Mouse (Mus musculus): Measurements from ENCODE around the gene Rpl9. TPM values are rescaled to one million over a fixed set of nuclear protein-coding genes. Genes with fewer than 3 reads are reported as not detected.

Rpl9 gene
- polyA plus RNA-seq, 1 experiment from 2014 or later, result 607 TPM

DNA sequence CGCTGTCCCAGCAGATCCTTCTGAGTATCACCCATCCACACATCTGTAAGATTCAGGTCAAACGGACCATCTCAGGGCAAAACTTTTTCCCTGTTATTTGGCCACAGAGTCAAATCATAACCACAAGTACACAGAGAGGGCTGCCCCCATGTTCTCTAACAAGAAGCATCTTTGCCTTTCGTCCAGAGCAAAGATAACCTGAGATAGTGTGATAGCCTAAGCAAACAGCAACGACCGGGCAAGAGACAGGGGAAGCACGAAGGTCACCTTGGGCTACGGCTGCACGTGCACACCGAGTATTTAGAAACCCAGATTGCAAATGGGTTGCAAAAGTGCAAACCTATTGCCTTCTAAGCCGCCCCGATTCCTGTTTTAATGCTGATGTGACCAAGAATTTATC is 23.4 kb downstream of the Rpl9 start:
- no peak for ATAC-seq (ENCODE audit: extremely low read depth, insufficient number of reproducible peaks, low FRiP score, low TSS enrichment)
- no peaks in the 10 kb centered on the region for H3K4me1 ChIP-seq
- no peaks in the 10 kb centered on the region; the same call in 1 of the 2 replicates for H3K27me3 ChIP-seq (replicated peaks)
- H3K4me3 ChIP-seq, result no peak overlapping the region
- no peaks in the 10 kb centered on the region for H3K9me3 ChIP-seq
- no peak overlapping the region for H3K27ac ChIP-seq (replicated peaks)
- H3K4me2 ChIP-seq, result no peak overlapping the region
- 63% methylated on average over 11 of the region's 11 CpGs for WGBS
- no peak overlapping the region for H3K9ac ChIP-seq
- H3K36me3 ChIP-seq, result no peaks in the 10 kb centered on the region

DNA sequence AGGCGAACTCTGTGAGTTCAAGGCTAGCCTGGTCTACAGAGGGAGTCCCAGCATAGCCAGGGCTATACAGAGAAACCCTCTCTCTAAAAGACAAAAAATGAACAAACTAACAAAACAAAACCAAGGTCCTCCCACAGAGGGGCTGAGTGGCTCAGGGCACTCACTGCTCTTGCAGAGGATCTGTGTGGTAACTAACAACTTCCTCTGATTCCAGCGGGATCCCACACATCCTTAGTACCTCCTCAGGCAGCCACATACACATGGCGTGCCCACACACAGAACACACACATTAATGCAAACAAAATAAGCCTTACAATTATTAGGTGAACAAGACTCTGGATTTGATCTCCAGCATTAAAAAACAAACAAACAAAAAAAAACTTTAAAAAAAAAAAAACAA is 33.5 kb downstream of the Rpl9 start:
- Histone ChIP-seq H3K27me3 (replicated peaks) (no peaks in the 10 kb centered on the region), H3K27ac (replicated peaks) (no peak overlapping the region), H3K36me3 (no peaks in the 10 kb centered on the region), H3K9ac (no peak overlapping the region), H3K4me2 (no peak overlapping the region), H3K4me3 (no peak overlapping the region), H3K9me3 (0 out of 2 replicates have a peak, but pooled peaks cover 5% of the 10 kb centered on the region), H3K4me1 (no peaks in the 10 kb centered on the region)
- ATAC-seq (ENCODE audit: extremely low read depth, insufficient number of reproducible peaks, low FRiP score, low TSS enrichment), result no peak
- 71% methylated on average over 3 of the region's 3 CpGs for WGBS

DNA sequence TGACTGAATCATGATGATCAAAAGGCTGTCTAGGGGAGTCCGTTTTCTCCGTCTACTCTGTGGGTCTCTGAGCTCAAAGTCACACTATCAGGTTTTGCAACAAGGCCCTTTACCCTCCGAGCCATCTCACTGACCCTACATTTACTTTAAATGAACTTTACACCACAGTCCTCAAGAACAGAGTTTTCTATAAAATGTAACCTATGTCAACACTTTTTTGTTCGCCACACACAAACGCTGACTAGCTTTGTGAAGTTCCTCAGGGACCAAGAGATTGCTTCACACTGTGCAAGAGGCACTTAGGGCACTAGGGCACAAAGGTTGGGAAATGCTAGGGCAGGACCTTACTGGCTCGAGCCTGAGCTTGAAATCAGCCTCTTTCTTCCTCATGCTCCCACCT is 34.4 kb downstream of the Rpl9 start:
- no peak overlapping the region for H3K27ac ChIP-seq (replicated peaks)
- WGBS, result 74% methylated on average over 6 of the region's 6 CpGs
- H3K9ac ChIP-seq, result no peak overlapping the region
- 0 out of 2 replicates have a peak, but pooled peaks cover 5% of the 10 kb centered on the region for H3K9me3 ChIP-seq
- H3K4me1 ChIP-seq, result no peaks in the 10 kb centered on the region
- no peak overlapping the region for H3K4me2 ChIP-seq
- no peak overlapping the region for H3K4me3 ChIP-seq
- no peaks in the 10 kb centered on the region for H3K27me3 ChIP-seq (replicated peaks)
- ATAC-seq (ENCODE audit: extremely low read depth, insufficient number of reproducible peaks, low FRiP score, low TSS enrichment), result no peak
- no peaks in the 10 kb centered on the region for H3K36me3 ChIP-seq

DNA sequence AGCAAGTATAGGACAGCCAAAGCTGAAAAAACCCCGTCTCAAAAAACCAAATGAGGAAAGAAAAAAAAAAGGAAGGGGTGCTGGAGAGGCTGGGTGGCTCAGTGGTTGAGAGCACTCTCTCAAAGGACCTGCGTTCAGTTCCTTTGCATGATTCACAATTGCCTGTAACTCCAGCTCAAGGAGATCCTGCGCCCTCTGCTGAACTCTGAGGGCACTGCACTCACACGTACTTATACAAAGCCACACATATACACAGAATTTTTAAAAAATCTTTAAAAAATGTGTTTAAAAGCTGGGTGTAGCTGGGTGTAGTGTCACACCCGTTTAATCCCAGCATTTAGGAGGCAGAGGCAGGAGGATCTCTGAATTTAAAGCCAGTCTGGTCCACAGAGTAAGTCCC is 36.3 kb downstream of the Rpl9 start:
- Histone ChIP-seq H3K27ac (replicated peaks) (no peak overlapping the region), H3K4me3 (no peak overlapping the region), H3K9ac (no peak overlapping the region), H3K27me3 (replicated peaks) (no peaks in the 10 kb centered on the region), H3K4me2 (no peak overlapping the region), H3K9me3 (0 out of 2 replicates have a peak, but pooled peaks cover 5% of the 10 kb centered on the region), H3K4me1 (no peaks in the 10 kb centered on the region), H3K36me3 (no peaks in the 10 kb centered on the region)
- WGBS, result 65% methylated on average over 5 of the region's 5 CpGs
- no peak for ATAC-seq (ENCODE audit: extremely low read depth, insufficient number of reproducible peaks, low FRiP score, low TSS enrichment)

DNA sequence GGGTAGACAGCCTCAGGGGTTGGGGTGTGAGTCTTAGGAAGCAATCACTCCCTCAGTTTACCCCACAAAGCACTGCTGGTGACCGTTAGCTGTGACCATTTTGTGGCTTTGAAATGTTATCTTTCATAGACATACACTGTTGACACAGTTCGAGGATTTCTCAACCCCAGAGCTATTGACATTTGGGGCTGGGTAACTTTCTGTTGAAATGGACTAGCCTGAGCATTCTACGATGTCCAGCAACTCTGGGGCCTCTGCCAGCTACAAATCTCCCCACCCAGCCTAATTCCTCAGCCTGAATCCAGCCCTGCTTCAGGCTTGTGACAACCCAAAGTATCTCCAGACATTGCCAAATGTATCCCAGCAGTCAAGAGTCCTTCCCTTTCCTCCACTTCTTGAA is 37.1 kb downstream of the Rpl9 start:
- Histone ChIP-seq H3K4me1 (no peaks in the 10 kb centered on the region), H3K9ac (no peak overlapping the region), H3K4me2 (no peak overlapping the region), H3K9me3 (0 out of 2 replicates have a peak, but pooled peaks cover 5% of the 10 kb centered on the region), H3K27me3 (replicated peaks) (no peaks in the 10 kb centered on the region), H3K36me3 (no peaks in the 10 kb centered on the region), H3K4me3 (no peak overlapping the region), H3K27ac (replicated peaks) (no peak overlapping the region)
- ATAC-seq (ENCODE audit: extremely low read depth, insufficient number of reproducible peaks, low FRiP score, low TSS enrichment), result no peak
- WGBS, result 70% methylated on average over 3 of the region's 3 CpGs

DNA sequence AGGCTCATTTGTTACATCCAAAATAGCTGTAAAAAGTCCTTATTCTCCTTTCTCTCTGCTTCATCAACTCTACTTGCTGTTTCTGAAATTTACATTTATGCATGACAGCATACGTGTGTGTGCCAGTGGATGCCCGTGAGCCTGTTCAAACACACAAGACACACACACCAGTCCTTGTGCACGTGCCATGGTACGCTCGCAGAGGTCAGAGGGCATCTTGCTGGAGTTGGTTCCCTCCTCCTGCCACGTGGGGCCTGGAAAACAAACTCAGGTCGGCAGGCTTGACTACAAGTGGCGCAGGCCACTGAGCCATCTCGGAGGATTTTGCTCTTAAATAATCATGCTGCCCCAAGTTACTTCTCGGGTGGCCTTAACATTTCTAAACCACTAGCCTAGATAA is 40.7 kb downstream of the Rpl9 start:
- Histone ChIP-seq H3K4me1 (peaks cover 8% of the 10 kb centered on the region; the same call in 1 of the 2 replicates), H3K4me2 (no peak overlapping the region), H3K9me3 (0 out of 2 replicates have a peak, but pooled peaks cover 5% of the 10 kb centered on the region), H3K27ac (replicated peaks) (no peak overlapping the region), H3K4me3 (no peak overlapping the region), H3K9ac (no peak overlapping the region), H3K36me3 (no peaks in the 10 kb centered on the region), H3K27me3 (replicated peaks) (no peaks in the 10 kb centered on the region)
- no peak for ATAC-seq (ENCODE audit: extremely low read depth, insufficient number of reproducible peaks, low FRiP score, low TSS enrichment)
- 67% methylated on average over 10 of the region's 10 CpGs for WGBS

DNA sequence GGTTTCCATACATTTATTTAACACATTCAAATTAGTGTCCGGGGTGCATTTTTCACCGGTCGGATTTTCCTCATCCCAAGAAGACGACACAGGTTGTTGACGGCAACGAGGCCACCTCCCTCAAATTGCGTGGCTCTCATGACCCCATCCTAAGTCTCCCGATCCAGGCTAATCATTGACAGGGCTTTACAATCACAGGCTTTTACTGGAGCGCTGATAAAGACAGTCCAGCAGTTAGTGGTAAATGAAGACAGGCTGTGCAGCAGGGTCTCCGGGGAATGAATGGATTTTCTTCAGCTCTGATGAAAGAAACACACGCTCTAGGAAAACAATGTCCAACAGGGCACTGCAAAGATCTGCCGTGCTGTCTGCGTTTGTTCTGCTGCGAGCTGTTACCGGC is 43.1 kb downstream of the Rpl9 start, which contains the start of gene Klb:
Gene Klb (plus strand): TSS at position 147 of the 400 bp plus-strand sequence.
- H3K27ac ChIP-seq (replicated peaks), result no peak within 1 kb of the TSS
- H3K4me3 ChIP-seq, result peak within 1 kb of the TSS; percentile 32
- H3K27me3 ChIP-seq (replicated peaks), result no peaks in the 10 kb centered on the region
- no peaks in the 10 kb centered on the region for H3K9me3 ChIP-seq
- H3K9ac ChIP-seq, result peak within 1 kb of the TSS; percentile 33
- WGBS, result 40% methylated on average over 15 of the region's 15 CpGs
- H3K36me3 ChIP-seq, result no peaks in the 10 kb centered on the region
- H3K4me2 ChIP-seq, result peak within 1 kb of the TSS; percentile 61
- ATAC-seq (ENCODE audit: extremely low read depth, insufficient number of reproducible peaks, low FRiP score, low TSS enrichment), result no peak
- peaks cover 8% of the 10 kb centered on the region; the same call in 1 of the 2 replicates for H3K4me1 ChIP-seq

DNA sequence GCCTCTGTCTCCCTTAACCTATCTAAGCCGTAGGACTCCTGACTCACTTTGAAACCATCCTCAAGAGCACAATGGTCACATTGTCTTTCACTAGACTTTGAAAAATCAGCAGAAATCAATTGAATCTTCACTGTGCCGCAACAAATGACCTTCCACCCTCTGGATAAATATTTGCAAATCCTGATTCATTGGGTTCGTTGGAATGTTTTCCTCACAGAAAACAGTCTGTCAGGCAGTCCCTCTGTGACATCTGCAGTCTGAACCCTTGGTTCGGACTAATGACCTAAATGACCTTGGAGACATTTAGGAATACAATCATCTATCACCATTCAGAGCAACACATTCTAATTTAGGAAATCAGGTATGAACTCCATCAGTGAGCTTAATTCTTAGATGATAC is 51.1 kb downstream of the Rpl9 start:
- H3K4me3 ChIP-seq, result no peak overlapping the region
- no peak overlapping the region for H3K27ac ChIP-seq (replicated peaks)
- H3K36me3 ChIP-seq, result no peaks in the 10 kb centered on the region
- no peaks in the 10 kb centered on the region for H3K9me3 ChIP-seq
- no peak for ATAC-seq (ENCODE audit: extremely low read depth, insufficient number of reproducible peaks, low FRiP score, low TSS enrichment)
- peaks cover 6% of the 10 kb centered on the region for H3K4me1 ChIP-seq
- H3K27me3 ChIP-seq (replicated peaks), result no peaks in the 10 kb centered on the region
- no peak overlapping the region for H3K4me2 ChIP-seq
- H3K9ac ChIP-seq, result no peak overlapping the region
- 50% methylated on average over 4 of the region's 4 CpGs for whole genome bisulfite sequencing

DNA sequence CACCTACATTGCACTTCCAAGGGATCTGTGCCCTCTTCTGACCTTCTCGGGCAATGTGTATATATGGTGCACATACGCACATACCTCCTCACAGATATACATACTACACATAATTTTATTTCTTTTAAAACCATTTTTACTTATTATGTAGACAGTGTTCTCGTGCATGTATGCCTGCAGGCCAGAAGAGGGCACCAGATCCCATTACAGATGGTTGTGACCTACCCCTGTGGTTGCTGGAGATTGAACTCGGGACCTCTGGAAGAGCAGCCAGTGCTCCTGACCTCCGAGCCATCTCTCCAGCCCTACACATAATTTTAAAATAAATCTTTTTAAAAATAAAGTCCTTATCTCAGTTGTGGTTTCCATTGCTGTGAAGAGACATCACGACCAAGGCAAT is 52.9 kb downstream of the Rpl9 start:
- no peaks in the 10 kb centered on the region for H3K9me3 ChIP-seq
- H3K27me3 ChIP-seq (replicated peaks), result no peaks in the 10 kb centered on the region
- H3K36me3 ChIP-seq, result peaks cover 4% of the 10 kb centered on the region; the same call in 1 of the 2 replicates
- no peak for ATAC-seq (ENCODE audit: extremely low read depth, insufficient number of reproducible peaks, low FRiP score, low TSS enrichment)
- no peak overlapping the region for H3K4me2 ChIP-seq
- no peak overlapping the region for H3K27ac ChIP-seq (replicated peaks)
- no peak overlapping the region for H3K4me3 ChIP-seq
- no peak overlapping the region for H3K9ac ChIP-seq
- H3K4me1 ChIP-seq, result peaks cover 17% of the 10 kb centered on the region
- WGBS, result 80% methylated on average over 6 of the region's 6 CpGs

Other genes starting within 250 kb of the Rpl9 start
- 5.6 and 6.2 TPM in 2 replicates for gene Wdr19, start 191.7 kb downstream of the Rpl9 start, polyA plus RNA-seq (2015; fragmentation: Nextera tagmentation; extraction: Ambion mirVana)
- 57.9 and 59.3 TPM in 2 replicates for gene Rfc1, start 55.8 kb downstream of the Rpl9 start, polyA plus RNA-seq (2015; fragmentation: Nextera tagmentation; extraction: Ambion mirVana)
- gene Klb, start 43.1 kb downstream of the Rpl9 start, polyA plus RNA-seq (2015; fragmentation: Nextera tagmentation; extraction: Ambion mirVana), result 0.09 and 0.51 TPM in 2 replicates
- 50.2 and 58.5 TPM in 2 replicates for gene Lias, start 53 bp upstream of the Rpl9 start, polyA plus RNA-seq (2015; fragmentation: Nextera tagmentation; extraction: Ambion mirVana)
- gene Ugdh, start 44.5 kb upstream of the Rpl9 start, polyA plus RNA-seq (2015; fragmentation: Nextera tagmentation; extraction: Ambion mirVana), result 62.6 and 64.7 TPM in 2 replicates
- 1.9 TPM in 1 of 2 replicates, not detected in the other for gene Gm43552, start 101.4 kb upstream of the Rpl9 start, polyA plus RNA-seq (2015; fragmentation: Nextera tagmentation; extraction: Ambion mirVana)
- gene Smim14, start 145.7 kb upstream of the Rpl9 start, polyA plus RNA-seq (2015; fragmentation: Nextera tagmentation; extraction: Ambion mirVana), result 100 and 101 TPM in 2 replicates
- gene Ube2k, start 145.8 kb upstream of the Rpl9 start, polyA plus RNA-seq (2015; fragmentation: Nextera tagmentation; extraction: Ambion mirVana), result 124 and 142 TPM in 2 replicates